Comparison of ENCODE assay signal across 8 mouse cellular contexts in genomic region chr7:6343501-6344071, GRCm38 (mm10). TPM values are rescaled to one million over a fixed set of nuclear protein-coding genes. Genes with fewer than 3 reads are reported as not detected.
DNase-seq lines count a peak whose midpoint lies in the region; ATAC-seq and TF ChIP-seq lines count a peak whose summit lies in the region.

Gm3854 (plus strand) TSS chr7:6343759.

- peak within 1 kb of the TSS; percentile 91 for H3K27ac ChIP-seq in hindbrain, embryonic 14.5 days
- H3K27ac ChIP-seq in lung, postnatal 0 days (ENCODE audit: low read length), result no peak within 1 kb of the TSS

- no peaks in the 10 kb centered on the region for H3K9me3 ChIP-seq in hindbrain, embryonic 14.5 days (ENCODE audit: control insufficient read depth, low read length)
- no peaks in the 10 kb centered on the region for H3K9me3 ChIP-seq in lung, postnatal 0 days (ENCODE audit: low read length)

- WGBS in hindbrain, embryonic 14.5 days, result under 1% methylated on average over 26 of the region's 26 CpGs
- WGBS in lung, postnatal 0 days, result under 1% methylated on average over 26 of the region's 26 CpGs

- peak within 1 kb of the TSS; percentile 54 for H3K4me2 ChIP-seq in hindbrain, embryonic 14.5 days (replicated peaks)
- H3K4me2 ChIP-seq in lung, postnatal 0 days (replicated peaks; ENCODE audit: low read depth, low read length), result peak within 1 kb of the TSS; percentile 68

- peak within 1 kb of the TSS; percentile 70 for H3K9ac ChIP-seq in hindbrain, embryonic 14.5 days
- H3K9ac ChIP-seq in lung, postnatal 0 days (replicated peaks; ENCODE audit: low read depth), result peak within 1 kb of the TSS; percentile 39; the same call in 1 of the 2 replicates

- peak; percentile 92 for ATAC-seq in hindbrain, embryonic 14.5 days (ENCODE audit: low FRiP score)
- ATAC-seq in lung, postnatal 0 days, result peak; percentile 70

- no peak for TF ChIP-seq CTCF in lung, postnatal 0 days (IDR thresholded peaks at IDR 0.05)

- peak; percentile 72 for DNase-seq in WW6 (ENCODE audit: low read depth, low spot score)
- peak; percentile 83 to 86 for DNase-seq in cerebellum, postnatal 14 days
- peak; percentile 76 to 77 for DNase-seq in frontal cortex, postnatal 14 days (ENCODE audit: low spot score in 2 of 2)
- DNase-seq in hindbrain, embryonic 14.5 days (ENCODE audit: low spot score), result peak; percentile 87
- peak; percentile 85 to 86 for DNase-seq in layer of hippocampus, postnatal 14 days (ENCODE audit: low spot score in 2 of 2)
- peak; percentile 38 for DNase-seq in lung, postnatal 0 days (ENCODE audit: low spot score)
- DNase-seq in ovary, postnatal 36 days (ENCODE audit: low spot score), result peak; percentile 59
- peak; percentile 22 for DNase-seq in urinary bladder, postnatal 25 days (ENCODE audit: low spot score)

- no peak for TF ChIP-seq EP300 in lung, postnatal 0 days (IDR thresholded peaks at IDR 0.05)

- peaks cover 5% of the 10 kb centered on the region; the same call in 1 of the 2 replicates for H3K4me1 ChIP-seq in hindbrain, embryonic 14.5 days (replicated peaks; ENCODE audit: control insufficient read depth, insufficient read depth, low read length)
- H3K4me1 ChIP-seq in lung, postnatal 0 days (ENCODE audit: insufficient read depth, low read depth, low read length), result no peaks in the 10 kb centered on the region

- peak within 1 kb of the TSS; percentile 65 for H3K4me3 ChIP-seq in hindbrain, embryonic 14.5 days (replicated peaks; ENCODE audit: low read length)
- H3K4me3 ChIP-seq in lung, postnatal 0 days (ENCODE audit: low read depth, low read length), result peak within 1 kb of the TSS; percentile 59

- H3K27me3 ChIP-seq in hindbrain, embryonic 14.5 days (ENCODE audit: control insufficient read depth, insufficient read depth, low read length), result no peaks in the 10 kb centered on the region
- no peaks in the 10 kb centered on the region for H3K27me3 ChIP-seq in lung, postnatal 0 days (replicated peaks; ENCODE audit: insufficient read depth, low read length)

- H3K36me3 ChIP-seq in hindbrain, embryonic 14.5 days (replicated peaks; ENCODE audit: control insufficient read depth, insufficient read depth), result no peaks in the 10 kb centered on the region; the same call in 1 of the 2 replicates
- no peaks in the 10 kb centered on the region for H3K36me3 ChIP-seq in lung, postnatal 0 days (ENCODE audit: insufficient read depth, low read length)

RNA-seq across cellular contexts. Expression of gene Gm3854, which starts in this region (rescaled TPM):
- 5.9 and 6.5 TPM in 2 replicates for polyA plus RNA-seq in hindbrain, embryonic 14.5 days (2014; fragmentation: Nextera tagmentation; extraction: Ambion mirVana)
- 1 to 10 TPM; 5.0 to 6.6 TPM for total RNA-seq in layer of hippocampus, postnatal 14 days (2021)
- 0.18 and 0.21 TPM in 2 replicates for polyA plus RNA-seq in lung, postnatal 0 days (2015; fragmentation: Nextera tagmentation; extraction: Ambion mirVana)

Comparison
In these comparisons a context has a peak if more than half of its experiments do, and no peak if none do; other contexts are left out.
1. Peak in DNase-seq, ATAC-seq, H3K4me3 ChIP-seq, H3K9ac ChIP-seq and H3K4me2 ChIP-seq in lung, postnatal 0 days; RNA of the gene not detected or under 1 TPM.
2. DNase-seq: peak in every context shown above with its lines; median percentile 87 in hindbrain, embryonic 14.5 days; 86 in layer of hippocampus, postnatal 14 days; 84 in cerebellum, postnatal 14 days; 76 in frontal cortex, postnatal 14 days; 72 in WW6; 59 in ovary, postnatal 36 days; 38 in lung, postnatal 0 days; 22 in urinary bladder, postnatal 25 days.